Mouse (Mus musculus) megakaryocyte, adult 5-6 weeks (primary cell): ENCODE results near the gene Mfsd2a. TPM values are rescaled to one million over a fixed set of nuclear protein-coding genes. Genes with fewer than 3 reads are reported as not detected.

Experiments used
- ATAC-seq: 2 replicates; pipeline ENCODE4 v1.8.0; 2016; ENCODE audit warnings: mild to moderate bottlenecking, inconsistent platforms; ENCODE audit not compliant: poor library complexity, severe bottlenecking
- total RNA-seq, 2 experiments: library from RNA; stranded (forward) in 1 of 2; stranded (reverse) in 1 of 2; fragments of 153-499, 151-499 nt in 1 of 2; fragments of 221-1000, 200-1000 nt in 1 of 2; gene quantifications; 2 replicates each; pipeline versions ENCODE4 v1.2.3 to v1.2.4; 2015 to 2017

Gene Mfsd2a
- total RNA-seq, 2 experiments from 2014 or later: 0.15 TPM; not detected in 1

GRCm38 (mm10) chr4:122939048-122939796, 21.8 kb downstream of the Mfsd2a start:
- no peak for ATAC-seq

- ATAC-seq: no peak
These were observed 23.5 kb downstream of the Mfsd2a start for GRCm38 (mm10) chr4:122937489-122937888.

- no peak for ATAC-seq
These were observed 25.4 kb downstream of the Mfsd2a start for GRCm38 (mm10) chr4:122935466-122936099.

GRCm38 (mm10) chr4:122933857-122934256, 27.1 kb downstream of the Mfsd2a start:
- ATAC-seq: peak; percentile 67

GRCm38 (mm10) chr4:122933051-122933591, 27.9 kb downstream of the Mfsd2a start:
- ATAC-seq: no peak

GRCm38 (mm10) chr4:122932239-122932978, 28.6 kb downstream of the Mfsd2a start:
- no peak for ATAC-seq

GRCm38 (mm10) chr4:122930939-122931590, 29.9 kb downstream of the Mfsd2a start:
- ATAC-seq: no peak

- ATAC-seq: peak; percentile 74
These were observed 37.3 kb downstream of the Mfsd2a start for GRCm38 (mm10) chr4:122923392-122924344.

GRCm38 (mm10) chr4:122922841-122923240, 38.1 kb downstream of the Mfsd2a start:
- peak; percentile 75 for ATAC-seq

- no peak for ATAC-seq
These were observed 45.0 kb downstream of the Mfsd2a start for GRCm38 (mm10) chr4:122915985-122916384.

GRCm38 (mm10) chr4:122914186-122914585, 46.8 kb downstream of the Mfsd2a start:
- ATAC-seq: no peak

GRCm38 (mm10) chr4:122912613-122913012, 48.4 kb downstream of the Mfsd2a start:
- ATAC-seq: peak; percentile 68

- ATAC-seq: peak; percentile 64
These were observed 50.4 kb downstream of the Mfsd2a start for GRCm38 (mm10) chr4:122910577-122910976.

- ATAC-seq: no peak
These were observed 51.3 kb downstream of the Mfsd2a start for GRCm38 (mm10) chr4:122909572-122910189.

- no peak for ATAC-seq
These were observed 55.6 kb downstream of the Mfsd2a start for GRCm38 (mm10) chr4:122905359-122905758.

GRCm38 (mm10) chr4:122903709-122904108, 57.3 kb downstream of the Mfsd2a start:
- ATAC-seq: peak; percentile 69

GRCm38 (mm10) chr4:122902156-122902555, 58.8 kb downstream of the Mfsd2a start:
- ATAC-seq: peak; percentile 61

GRCm38 (mm10) chr4:122898313-122898712, 62.7 kb downstream of the Mfsd2a start:
- peak; percentile 90 for ATAC-seq

GRCm38 (mm10) chr4:122897750-122898149, 63.2 kb downstream of the Mfsd2a start:
- peak; percentile 58; the same call in 1 of the 2 replicates for ATAC-seq
